Mouse (Mus musculus): ENCODE measurements around the gene Hapln3.

The Hapln3 gene

DNA sequence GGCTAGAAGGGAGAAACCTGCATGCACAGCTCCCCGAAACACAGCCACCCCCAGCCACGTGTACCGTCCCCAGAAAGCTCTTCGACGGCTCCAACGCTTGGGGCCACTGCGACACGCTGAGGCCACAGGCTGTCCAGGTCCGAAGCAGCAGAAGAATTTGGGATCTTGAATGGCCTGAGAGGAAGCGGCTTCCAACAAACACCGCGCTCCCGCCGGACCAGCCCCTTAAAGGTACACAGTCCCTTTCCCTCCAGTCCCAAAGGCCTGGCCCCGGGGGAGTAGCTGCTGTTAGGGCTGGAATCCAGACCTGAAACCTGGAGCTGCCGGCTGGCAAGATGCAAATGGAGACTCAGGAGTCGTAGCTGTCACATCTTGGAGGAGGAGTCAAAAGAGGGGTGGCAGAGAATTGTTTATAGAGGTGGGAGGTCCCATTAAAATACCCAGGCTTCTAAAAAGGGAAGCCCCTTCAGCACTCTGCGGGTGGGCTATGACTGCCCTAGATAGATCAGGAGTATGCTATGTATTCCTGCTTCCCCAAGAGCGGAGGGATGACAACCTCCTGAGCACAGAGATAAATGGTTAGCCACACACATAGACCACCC, at the start of gene Hapln3:
Hapln3 (minus strand) TSS at position 176 of the 602 bp plus-strand sequence.
- DNase-seq (ENCODE audit: inconsistent ontology term) = peak; percentile 58

DNA sequence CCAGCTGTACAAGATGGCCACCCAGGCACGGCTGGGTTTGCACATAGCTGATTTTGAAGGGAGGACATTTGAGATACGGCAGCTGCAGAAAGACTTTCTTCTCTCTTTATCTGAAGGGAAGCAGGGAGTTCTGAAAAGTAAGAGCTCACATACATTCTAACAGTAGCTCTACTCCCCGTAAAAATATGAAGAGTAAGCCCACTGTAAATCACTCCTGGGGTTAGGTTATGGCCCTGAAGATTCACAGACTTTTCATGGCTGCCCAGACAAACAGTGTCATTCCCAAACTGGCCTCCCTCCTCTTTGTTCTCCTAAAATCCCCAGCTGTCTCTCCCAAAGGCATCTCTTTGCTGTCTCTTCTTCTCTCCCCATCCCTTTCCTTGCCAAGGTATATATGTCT, 43.0 kb upstream of the Hapln3 start:
- no peak for DNase-seq (ENCODE audit: inconsistent ontology term)

DNA sequence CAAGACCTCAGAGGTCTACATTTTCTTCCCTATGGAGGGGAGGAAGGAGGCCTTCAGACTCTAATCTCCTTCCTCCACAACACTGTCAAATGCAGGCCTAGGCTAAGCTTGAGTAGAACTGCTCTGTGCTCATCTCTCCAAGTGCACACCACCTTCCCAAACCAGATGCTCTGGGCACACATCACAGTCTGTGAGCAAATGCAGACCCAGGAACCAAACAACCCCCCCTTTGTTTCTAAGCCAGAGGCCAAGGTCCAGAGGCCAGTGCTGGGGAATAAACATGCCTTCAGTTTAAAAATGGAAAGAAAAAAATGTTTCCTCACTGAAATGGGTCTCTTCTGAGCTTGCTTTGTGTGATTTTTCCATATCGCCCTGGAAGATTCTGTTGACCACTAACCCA, 41.0 kb upstream of the Hapln3 start:
- DNase-seq (ENCODE audit: inconsistent ontology term) = no peak

DNA sequence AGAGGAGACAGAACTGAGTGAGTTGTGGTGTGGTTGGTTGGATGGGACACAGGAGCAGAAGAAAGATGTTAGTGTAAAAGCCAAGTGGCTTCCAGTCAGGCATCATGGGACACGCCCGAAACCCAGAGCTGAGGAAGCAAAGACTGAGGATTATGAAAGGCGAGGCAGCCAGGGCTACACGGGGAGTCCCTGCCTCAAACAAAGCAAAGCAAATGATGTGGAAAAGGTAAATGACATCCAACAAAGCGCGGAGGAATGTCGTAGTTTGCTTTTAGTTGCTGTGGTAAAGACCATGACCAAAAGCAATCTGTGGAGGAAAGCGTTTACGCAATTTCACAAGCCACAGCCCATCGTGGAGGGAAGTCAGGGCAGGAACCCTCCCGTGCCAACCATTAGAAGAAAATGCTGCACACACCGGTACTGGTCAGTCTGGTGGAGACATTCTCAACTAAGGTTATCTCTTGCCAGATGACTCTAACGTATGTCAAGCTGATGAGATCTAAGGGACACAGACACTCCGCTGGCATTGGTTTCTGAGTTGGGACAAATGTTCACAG, 36.3 kb upstream of the Hapln3 start:
- DNase-seq (ENCODE audit: inconsistent ontology term) = peak; percentile 69

DNA sequence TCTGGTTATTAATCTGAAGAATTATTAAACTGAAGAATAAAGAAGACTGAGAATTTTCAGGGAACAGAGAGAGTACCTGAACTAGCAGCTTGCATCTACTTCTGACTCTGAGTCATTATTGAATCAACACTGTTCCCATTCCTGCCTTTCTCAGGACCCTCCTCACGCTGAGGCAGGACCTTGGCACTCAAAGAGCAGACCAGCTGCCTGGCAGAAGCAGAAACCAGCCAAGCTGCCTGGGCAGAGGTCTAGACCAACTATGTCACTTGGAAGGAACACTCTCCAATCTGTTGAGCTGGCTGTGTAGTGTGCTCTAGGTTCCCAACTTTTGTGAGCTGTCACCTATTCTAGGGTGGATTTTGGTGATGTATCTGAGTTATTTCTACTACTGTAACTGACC, 28.6 kb upstream of the Hapln3 start:
- no peak for DNase-seq (ENCODE audit: inconsistent ontology term)

DNA sequence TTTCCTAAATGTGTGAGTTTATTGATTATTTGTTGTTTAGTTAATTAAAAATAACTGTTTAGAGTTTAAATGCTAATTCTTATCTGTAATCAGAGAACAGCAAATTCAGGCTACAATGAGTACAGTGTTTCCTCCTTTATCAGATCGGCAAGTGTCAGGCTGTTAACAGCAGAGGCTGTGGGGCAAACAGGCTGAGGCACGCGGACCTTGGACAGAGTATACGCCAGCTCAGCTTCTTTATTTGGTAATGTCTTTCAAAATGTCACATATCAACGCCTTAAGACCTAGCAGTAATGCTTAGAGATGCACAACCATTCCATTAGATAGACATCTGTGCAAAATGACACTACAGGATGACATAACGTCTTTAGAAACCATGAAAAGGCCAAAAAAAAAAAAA, 18.7 kb upstream of the Hapln3 start:
- no peak for DNase-seq (ENCODE audit: inconsistent ontology term)

DNA sequence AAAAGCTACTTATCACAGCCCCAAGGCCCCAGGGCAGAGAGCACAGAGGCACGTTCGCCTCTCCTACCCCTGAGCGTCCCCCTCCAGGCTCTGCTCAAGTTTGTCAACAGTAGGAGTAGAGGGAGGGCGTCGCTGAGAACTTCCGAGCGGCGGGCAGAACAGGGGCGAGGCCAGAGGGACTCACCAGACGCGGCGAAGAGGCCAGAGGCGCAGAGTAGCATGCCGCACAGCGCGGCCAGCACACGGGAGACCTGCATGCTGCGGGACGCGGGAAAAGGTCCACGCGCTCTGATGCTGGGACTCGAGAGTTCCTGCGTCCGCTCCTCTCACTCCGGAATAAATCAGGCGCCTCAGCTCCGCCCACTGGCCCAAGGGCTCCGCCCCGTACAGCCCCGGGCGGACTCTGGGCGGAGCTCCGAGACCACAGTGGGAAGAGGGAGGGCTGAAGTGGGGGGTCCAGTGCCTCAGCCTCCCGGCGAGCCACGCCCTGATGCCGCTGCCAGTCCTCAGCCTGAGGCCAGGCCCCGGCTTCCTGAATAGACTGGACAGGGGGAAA, 18.0 kb upstream of the Hapln3 start, which contains the start of gene Mfge8:
Mfge8 (minus strand) TSS at position 350 of the 556 bp plus-strand sequence.
- peak; percentile 97 for DNase-seq (ENCODE audit: inconsistent ontology term)

DNA sequence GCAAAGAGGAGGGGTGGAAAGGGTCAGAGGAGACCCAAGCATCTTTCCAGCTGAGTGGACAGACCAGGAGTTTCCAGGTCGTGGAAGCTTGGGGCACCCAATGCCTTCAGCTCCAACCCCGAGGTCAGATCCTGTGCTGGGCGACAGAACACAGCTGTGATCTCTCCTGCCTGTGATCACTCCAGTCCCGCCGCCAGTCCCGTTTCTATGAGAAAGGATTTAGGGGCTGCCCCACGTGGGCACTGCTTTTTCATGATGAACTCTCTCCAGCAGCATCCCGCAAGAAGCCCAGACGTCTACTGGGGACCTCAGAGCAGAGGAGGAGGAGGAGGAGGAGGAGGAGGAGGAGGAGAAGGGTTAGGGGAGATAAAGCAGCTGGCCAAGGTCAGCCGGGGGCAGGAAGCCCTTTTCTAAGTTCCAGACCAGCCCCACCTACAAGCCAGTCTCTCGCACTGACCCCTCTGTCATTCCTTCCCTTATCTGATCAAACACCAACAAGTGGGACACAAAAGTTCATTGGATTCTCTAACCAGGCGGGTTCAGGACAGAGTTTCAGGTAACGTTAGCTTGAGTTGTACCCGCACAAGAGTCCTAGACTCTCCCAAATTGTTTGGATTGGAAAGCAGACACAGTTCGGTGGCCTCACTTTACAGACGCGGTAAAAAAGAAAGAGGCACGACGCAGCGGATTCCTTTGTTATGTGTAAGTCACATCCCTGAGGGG, 17.3 kb upstream of the Hapln3 start:
- DNase-seq (ENCODE audit: inconsistent ontology term) = no peak

DNA sequence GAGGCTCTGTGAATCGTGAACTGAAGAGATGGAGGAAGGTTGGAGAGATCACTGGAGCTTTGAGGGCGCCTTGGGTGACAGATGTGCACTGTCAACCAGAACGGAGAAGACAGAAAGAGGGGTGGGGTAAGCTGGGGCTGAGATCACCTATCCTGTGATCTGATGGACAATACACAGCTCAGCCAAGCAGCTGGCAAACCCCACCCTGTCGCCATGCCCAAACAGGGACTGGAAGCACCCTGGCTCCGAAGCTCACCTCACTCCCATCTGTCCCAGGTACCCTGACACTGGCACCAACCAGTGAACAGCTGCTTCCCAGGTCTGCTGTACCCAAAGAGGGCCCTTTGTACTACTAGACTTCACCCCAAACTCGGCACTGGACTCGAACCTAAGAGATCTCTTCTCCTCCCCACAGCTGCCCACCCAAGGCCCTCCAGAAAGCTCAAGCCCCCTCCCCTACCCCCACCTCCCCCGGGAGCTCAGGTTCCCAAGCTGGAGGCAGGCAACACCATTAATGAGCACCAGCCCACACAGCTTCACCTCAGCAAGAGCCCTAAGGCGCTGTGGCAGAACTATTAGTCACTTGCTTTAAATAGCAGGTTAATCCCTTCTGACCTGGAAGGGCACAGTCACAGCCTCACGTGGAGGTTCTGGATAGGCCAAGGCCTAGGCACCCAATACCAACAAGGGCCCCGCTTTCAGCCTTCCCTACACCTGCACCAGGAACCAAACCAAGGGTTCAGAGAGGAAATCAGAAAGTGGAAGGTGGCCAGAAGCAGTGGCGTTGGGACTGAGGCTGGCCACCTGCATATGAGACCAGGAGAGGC, 16.4 kb upstream of the Hapln3 start:
- no peak for DNase-seq (ENCODE audit: inconsistent ontology term)

DNA sequence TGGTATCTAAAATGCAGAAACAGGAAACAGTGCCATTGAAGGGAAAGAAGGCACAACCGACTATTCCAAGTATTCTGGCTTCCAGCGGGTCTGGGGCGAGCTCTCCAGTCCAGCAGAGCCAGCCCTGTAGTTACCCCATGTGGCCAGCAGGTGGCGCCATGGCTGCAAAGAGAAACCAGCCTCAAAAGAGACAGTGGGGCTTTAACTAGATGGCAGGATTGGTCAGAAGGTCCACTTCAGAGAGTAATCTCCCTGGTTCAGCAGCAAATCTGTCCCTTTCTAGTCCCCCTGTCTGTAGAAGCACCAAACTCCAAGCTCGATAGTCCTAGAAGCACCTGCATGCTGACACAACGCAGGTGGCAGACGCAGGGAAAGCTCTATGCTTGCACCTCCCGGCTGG, 10.1 kb upstream of the Hapln3 start:
- DNase-seq (ENCODE audit: inconsistent ontology term) = peak; percentile 75

DNA sequence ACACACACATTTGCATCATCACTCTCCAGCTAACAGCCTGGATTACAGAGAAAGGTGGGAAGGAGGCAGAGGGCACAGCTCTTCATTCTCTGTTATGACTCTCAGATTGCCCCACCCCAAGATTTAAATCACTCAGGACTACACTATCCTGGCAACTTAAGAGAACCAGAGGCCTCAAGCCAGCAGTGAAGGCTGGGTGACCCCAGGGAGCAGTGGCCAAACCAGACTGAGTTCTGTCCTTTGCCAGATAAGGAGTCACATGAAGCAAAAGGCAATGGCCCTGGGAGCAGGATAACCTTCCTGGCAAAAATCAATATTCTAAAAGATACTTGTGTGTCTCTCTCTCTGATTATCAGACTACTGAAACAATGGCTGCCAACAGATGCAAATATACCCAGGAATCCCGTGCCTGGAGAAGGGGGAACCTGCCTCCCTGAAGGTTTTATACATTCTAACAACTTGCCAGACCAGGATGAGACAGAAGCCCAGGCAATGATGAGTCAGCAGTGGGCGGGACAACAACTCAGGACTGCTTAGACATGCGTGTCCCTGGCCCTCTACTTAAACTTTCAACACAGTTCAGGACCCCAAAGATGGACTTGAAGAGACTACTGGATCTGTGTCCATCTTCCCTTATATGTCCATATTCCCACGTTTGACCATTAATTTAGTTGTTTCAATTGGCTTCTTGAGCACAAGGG, 9.2 kb upstream of the Hapln3 start:
- DNase-seq (ENCODE audit: inconsistent ontology term) = no peak

DNA sequence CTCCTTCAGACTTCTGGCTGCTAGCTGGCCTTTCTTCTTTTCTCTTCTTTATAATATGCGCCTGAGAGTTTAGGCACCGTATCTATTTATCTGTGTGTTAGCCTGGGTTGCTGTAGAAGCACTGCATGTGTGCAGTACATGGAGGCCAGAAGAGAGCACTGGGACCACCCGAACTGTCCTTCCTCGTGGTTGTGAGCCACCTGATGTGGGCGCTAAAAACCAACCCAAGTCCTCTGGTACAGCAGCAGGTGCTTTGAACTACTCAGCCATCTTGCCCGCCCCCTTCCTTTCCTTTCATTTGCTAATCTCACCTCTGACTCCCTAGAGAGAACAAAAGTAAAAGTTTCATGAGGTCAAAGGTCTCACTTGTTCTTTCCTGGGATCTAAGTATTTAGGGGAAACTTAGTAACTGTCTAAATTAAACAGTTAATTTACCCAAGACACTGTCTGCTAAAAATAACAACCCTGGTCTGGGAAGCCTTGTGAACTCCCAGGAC, 8.6 kb upstream of the Hapln3 start:
- DNase-seq (ENCODE audit: inconsistent ontology term) = no peak

DNA sequence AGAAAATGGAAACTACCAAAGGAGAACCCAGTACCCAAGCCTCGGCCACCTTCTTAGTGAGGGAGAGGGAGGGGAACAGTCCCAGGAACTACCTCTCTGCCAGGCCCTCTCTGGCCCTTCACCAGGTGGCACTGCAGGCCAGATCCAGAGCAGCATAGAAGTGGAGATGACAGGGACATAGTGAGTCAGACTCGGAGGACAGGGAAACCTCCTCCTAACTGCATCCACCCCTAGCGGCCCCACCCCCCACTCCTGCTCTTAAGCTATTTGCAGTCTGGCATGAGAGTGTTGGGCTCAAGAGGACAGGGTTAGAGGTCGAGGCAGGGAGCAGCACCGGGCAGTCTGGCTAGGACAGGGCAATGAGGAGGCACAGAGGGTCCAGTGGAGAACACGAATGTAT, 2.6 kb upstream of the Hapln3 start:
- peak; percentile 51 for DNase-seq (ENCODE audit: inconsistent ontology term)

DNA sequence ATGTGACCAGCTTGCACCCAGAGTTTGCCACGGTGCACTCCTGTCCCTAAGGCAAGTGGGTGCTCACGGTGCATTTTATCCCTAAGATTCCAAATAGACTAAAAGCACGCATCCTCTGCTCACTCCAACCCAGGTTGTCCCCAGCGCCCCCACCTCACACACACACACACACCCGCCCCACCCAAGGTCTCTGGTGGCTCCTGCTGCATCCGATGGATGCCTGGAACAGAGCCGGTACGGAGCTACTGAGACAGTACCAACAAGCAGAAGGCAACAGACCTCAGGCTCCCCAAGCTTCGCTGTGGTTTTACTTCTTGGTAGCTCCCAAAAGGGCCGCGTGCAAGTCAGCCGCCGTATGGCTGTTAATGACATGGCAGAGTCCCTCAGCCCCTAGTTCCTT, 433 bp downstream of the Hapln3 start:
- DNase-seq (ENCODE audit: inconsistent ontology term) = no peak

DNA sequence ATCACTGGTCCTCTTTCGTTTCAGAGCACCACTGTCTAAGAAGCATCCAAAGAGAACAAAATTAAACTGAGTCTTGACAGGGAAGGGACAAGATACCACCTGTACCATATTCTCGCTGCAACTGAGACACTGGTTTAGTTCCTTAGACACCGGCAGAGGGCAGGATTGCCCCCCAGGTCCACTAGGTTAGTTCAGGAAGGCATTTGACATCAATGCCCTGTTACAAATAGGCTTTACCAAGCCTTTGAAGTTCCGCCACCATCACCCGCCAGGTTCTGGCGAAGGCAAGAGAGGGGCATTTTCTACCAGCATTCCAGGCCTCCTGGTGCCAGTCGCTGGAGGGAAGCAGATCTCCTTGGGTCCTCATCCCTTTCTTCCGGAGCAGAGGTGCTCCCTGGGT, 935 bp downstream of the Hapln3 start:
- no peak for DNase-seq (ENCODE audit: inconsistent ontology term)

DNA sequence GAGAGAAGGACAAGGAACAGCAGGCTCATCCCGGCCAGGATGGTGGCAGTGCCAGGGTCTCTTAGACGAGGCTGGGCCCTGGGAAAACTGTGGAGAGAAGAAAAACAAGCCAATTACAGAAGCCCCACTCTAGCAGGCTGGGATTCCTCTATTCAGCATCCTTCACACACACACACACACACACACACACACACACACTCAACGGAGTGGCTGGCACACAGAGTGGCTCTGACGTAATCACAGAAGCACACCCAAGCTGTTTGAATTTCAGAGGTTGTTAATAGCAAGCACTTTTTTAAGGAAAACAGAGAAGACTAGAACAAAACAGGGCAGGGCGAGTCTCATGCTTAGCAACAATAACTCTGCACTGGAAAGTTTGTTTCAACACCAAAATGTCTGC, 7.4 kb downstream of the Hapln3 start:
- DNase-seq (ENCODE audit: inconsistent ontology term) = no peak

DNA sequence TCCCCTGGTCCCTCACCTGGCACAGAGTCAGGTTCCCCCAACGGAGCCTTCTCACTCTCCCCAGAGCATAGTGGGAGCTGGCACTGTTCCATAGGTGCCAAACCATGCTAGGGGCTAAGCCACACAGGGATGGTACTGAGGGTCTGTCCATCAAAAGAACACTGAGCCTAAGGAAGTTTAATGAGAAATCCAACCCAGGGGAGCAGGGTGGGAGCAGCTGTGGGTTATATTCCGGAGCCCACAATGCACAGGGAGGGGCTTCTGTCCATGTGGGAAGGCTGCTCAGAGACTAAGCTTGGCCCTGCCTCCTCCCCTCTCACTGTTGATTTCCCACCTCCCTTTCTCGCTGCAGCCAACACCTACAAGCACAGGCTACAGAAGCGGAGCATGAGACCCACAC, 17.0 kb downstream of the Hapln3 start:
- DNase-seq (ENCODE audit: inconsistent ontology term) = no peak

DNA sequence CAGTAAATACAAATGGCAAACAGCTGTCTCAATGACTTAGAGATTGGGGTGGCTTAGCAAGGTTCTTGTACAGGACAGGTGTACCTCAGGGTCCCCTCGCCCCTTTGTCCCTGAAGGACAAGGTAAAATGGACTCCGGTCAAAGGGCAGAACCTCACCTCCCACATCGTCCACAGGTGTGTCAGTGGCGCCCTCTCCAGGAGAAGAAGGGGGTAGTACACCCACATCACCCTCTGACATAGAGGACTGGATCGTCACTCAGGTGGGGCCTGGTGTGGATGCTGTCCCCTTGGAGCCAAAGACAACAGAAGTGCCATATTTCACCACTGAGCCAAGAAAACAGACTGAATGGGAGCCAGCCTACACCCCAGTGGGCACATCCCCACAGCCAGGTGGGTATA, 34.3 kb downstream of the Hapln3 start:
- DNase-seq (ENCODE audit: inconsistent ontology term) = no peak

DNA sequence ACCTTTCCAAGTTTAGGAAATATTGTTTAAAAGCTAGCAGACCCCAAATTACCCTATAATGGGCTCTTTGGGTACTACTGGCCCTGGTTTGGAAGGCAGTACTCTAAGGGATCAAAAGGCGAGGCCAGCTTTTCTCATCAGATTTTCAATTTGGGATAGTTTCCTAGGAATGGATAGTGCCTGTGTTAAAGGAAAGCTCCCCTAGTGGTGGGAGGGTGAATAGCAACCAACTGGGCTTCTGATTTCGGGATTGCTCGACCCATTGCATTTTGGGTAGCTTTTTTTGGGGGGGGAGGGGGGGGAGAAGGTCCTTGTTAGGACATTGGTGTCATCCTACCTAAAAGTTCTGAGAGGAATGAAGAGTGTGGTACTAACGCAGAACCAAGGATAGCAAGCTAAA, 41.7 kb downstream of the Hapln3 start:
- DNase-seq (ENCODE audit: inconsistent ontology term) = no peak

DNA sequence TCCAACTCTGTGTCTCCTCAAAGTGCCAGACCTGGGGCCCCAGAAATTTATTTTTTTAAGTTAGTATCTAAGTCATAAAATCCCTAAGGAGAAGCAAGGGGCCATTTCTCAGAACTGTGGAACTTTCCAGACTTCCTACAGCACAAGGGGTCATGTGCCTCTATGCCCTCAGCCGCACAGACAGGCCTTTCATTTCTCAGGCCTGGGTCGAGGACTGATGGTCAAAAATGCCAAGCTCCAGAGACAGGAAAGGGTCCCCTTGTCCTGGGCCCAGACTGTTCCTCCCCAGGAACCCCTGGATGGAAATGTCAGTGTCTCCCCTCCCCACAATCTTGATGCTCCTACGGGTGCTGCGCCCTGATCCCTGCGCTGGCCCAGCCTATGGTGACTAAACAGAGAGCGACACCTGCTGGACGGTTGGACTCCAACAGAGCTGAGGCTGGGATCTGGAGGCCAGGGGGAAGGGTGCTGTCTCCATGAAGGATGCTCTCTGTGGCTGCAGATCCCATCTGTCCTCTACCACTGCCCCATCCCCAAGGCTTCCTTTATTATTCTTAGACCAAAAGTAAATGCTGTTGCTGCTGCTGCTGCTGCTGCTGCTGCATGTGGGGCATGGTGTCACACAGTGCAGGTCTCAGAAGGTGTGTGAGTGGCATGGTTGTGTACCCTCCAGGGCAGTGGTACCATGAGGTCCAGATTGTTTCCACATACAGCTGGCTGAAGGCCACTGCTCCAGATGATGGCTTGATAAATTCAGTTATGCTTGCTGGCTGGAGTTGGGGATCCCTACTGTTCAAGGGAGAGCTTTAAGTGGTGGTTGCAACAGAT, 50.0 kb downstream of the Hapln3 start:
- DNase-seq (ENCODE audit: inconsistent ontology term) = peak; percentile 53
